Mouse (Mus musculus): ENCODE results near the gene Kcnt2.

Kcnt2 gene

DNA sequence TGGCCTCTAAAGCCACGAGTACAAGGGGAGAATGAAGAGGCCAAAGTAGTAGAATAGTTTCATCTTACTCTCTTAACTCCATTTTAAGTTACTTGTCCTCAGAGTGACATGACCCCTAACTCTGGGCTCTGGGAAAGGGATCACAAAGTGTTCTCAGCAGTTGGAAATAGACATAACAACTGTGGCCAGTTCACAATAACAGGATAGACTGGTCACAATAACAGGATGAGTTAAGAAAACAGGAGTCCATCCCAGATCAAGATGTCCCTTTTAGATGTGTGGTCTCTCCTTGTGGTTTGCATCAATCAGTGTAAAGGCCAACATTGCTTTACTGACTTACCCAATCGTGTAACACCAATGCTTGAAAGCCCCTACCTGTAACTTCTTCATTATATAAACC is 132.8 kb downstream of the Kcnt2 start:
- DNase-seq (ENCODE audit: low read depth, low spot score): no peak

DNA sequence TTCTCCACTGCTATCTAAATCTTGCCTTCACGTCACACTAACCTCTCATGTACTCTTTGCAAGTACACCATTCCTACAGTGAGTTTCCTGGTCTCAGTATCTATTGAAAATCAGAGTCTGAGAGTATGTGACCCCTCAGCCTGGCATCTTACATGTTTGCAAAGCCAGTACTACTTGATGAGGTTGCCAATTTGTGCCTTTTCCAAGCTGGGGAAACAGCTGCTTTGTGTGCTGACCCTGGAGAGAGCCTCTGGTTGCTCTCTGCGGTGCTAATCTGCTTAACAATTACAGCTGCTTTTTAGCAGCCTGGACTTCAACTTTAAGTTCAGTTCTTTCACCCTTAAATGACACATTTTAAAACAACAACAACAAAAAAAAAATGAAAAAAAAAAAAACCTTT is 133.6 kb downstream of the Kcnt2 start:
- DNase-seq (ENCODE audit: low read depth, low spot score): no peak

DNA sequence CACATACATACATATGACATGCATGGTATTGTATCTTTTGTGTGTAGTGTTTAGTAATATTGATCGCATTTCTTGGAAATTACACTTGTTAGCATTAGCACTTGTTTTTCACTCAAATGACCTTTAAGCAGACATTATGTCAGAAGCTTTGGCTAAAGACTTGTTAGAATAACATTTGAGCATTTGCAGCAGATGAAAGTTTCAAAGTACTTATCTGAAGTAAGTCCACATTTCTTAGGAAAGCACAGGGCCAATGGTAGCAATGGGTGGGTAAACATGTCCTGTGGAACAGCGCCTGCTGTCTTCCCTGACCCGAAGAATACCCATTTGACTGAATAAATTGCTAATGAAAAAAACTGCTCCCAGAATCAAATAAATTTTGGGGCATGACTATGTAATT is 135.1 kb downstream of the Kcnt2 start:
- DNase-seq (ENCODE audit: low read depth, low spot score): no peak

DNA sequence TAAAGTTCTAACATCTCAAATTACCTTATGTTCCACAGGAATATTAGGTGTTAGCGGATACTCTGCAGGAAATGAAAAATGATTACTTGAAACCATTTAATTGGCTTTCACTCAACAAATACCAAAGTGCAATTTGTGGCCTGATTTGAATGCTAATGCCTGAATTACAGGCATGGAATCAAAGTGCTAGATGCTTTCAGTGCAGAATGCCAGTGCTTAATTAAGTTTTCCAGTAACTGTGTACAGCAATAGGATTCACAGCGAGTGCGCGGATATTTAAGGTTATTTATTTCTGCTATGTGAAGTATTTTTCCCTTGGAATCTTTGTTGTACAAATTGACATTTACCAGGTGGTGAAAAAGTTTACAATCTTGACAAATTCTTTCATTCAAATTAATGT is 144.3 kb downstream of the Kcnt2 start:
- no peak for DNase-seq (ENCODE audit: low read depth, low spot score)

DNA sequence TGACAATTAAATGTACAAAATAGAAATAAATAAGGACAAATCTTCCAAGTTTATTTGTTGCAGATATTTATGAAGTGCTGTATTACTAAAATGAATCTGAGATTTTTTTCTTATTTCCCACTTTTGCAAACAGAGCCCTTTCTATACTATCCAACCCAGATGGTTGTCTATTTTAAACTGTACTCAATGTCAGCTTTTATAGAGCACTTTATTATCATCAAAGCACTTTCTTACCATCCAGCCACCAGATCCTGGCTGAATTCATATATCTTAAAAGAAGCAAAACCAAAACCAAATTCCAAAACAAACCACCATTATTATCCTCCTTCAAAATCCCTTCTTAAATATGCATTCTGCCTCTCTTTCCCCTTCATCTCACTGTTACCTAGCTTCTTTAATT is 151.8 kb downstream of the Kcnt2 start:
- no peak for DNase-seq (ENCODE audit: low read depth, low spot score)

DNA sequence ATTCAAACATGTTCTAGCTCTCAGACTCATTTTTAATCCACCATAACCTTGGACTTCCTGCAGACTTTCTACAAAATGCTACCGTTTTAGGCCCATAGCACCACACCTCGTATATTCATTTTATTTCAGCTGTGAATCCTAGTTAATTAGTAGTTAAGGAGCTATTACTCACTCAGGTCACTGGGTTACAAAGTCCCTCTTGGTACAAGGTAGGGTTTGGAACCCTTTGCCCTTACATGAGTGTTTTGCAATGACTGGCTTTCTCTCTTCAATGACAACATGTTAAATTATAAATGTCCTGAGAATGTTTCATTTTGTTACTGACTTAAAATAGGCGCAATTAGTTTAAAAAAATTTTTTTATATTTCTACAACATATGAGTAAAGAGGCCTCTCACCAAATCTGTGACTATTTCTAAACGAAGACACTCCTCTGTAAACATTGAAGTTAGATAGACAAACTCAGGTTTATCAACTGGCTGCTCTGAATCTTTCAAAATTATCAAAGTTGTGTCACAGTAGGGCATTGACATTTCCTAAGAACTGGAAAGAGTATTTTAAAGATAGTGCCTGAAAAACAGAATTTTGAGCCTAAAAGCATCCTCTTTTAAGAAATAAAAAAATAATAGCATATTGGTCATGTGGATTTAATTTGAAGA is 160.8 kb downstream of the Kcnt2 start:
- no peak for DNase-seq (ENCODE audit: low read depth, low spot score)

DNA sequence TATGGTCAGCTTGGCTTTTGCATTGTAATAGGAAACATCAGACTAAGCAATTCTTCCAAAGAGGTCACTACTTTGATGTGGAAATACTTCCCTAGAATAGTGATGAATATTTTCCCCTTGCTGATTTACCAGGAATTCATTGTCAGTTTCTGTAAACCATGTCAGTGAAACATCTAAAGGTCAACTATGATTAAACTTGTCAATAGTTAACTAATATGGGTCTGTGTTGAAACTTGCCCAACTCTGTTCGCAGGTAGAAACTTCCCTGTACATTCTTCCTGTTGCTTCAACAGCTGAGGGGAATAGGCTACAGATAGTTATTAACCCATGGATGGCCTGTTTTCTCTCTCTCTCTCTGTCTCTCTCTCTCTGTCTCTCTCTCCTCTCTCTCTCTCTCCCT is 169.8 kb downstream of the Kcnt2 start:
- DNase-seq (ENCODE audit: low read depth, low spot score): no peak

DNA sequence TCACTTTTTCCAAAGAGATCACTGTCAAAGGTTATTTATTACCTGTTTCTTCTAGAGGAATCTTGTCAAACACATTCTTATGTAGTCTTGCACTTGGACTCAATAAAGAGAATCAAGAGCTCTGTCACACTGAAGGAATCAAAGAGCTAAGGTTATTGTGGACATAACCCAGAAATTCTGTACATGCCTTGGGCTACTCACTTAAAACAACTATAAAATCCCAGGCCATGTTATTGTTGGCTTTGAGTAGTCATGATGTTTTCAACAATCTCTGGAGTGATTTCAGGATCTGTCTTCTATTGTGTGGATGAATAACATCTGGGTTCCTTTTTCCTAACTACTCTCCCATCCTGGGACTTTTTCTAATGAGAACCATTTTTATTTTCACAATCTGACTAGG is 177.0 kb downstream of the Kcnt2 start:
- no peak for DNase-seq (ENCODE audit: low read depth, low spot score)

DNA sequence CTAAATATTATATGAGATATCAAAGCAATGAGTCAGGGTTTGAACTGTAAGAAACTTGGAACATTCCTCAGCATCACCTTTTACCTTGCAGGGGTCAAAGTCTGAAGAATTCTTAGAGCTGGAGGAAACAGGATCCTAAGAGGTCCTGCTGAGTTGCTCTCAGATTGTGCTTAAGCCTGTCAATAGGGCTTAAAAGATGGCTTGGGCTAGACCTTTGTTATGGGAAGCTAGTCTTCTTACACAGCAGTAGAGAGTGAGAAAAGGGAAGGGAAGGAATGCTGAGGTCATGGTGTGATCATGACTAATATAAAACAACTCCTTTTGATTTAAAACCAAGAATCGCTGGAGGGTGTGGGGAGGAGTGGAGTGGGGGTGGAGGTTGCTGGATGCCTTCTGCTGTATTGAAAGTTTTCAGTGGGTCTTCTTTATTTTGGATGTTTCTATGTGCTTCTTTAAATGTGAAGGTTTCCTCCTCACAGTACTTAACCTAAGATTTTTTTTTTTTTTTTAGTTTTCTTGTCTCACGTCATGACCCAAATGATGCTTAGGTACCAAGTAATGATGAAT is 183.4 kb downstream of the Kcnt2 start:
- DNase-seq (ENCODE audit: low read depth, low spot score): peak; percentile 99

DNA sequence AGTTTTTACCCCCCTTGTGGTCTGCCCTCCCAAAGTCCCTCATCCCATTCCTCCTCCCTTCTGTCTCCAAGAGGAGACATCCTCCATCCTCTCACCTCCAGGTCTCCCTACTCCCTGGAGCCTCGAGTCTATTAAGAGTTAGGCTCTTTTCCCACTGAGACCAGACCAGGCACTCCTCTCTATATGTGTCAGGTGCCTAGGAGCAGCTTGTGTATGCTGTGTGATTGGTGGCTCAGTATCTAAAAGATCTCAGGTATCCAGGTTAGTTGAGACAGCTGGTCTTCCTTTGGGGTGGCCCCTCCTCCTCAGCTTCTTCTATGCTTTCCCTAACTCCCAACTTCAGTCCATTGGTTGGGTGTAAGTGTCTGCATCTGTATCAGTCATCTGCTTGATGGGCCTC is 186.1 kb downstream of the Kcnt2 start:
- no peak for DNase-seq (ENCODE audit: low read depth, low spot score)

DNA sequence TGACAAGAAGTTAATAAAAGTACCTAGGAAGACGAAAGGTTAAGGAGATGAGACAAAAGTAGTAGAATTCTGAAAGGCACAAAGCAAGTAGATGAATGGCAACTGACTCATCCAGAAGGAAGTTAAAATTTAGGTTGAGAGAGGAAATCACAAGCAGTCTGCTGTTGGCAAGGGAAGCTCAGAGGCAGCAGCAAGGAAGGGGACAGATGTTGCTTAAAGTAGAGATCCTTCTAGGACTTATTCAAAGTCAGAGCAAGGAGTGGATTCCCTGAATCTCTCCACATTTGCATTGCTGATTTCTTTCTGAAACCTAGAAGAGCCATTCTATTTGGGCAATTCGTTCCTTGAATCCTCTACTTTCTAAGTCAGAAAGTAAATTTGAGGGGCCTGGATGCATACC is 188.8 kb downstream of the Kcnt2 start:
- DNase-seq (ENCODE audit: low read depth, low spot score): peak; percentile 48

DNA sequence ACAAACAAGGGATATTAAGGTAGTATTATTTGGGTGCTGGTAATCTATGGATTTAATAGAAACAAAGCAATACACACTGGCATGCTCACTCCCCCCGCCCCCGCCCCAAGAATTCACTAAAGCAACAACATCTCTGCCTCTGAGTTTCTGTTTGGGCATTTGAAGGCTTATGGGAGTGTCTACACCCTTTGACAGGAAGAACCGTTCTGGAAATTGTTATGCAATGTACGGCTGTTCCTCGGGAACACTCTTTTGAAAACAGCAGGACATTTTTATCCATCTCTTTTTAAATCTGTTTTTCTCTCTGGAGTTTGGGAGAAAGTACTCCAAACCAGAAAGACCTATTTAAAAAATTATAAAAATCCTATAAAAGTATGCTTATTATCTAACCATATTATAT is 192.2 kb downstream of the Kcnt2 start:
- DNase-seq (ENCODE audit: low read depth, low spot score): no peak

DNA sequence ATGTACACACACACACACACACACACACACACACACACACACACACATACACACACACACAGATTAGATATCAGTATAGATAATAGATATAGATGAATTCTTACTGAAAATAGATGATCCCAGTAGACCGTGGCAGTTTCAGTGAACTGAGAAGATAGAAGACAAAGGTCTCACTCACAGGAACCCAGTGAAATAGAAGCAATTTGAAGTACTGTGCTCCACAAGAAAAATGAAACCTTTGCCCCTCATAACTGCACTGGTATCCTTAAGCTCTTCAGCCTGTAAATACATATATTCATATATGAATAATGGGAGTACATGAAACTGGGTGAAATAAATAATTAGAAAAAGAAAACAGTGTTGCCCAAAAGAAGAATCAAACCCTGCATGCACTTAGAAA is 197.9 kb downstream of the Kcnt2 start:
- no peak for DNase-seq (ENCODE audit: low read depth, low spot score)

DNA sequence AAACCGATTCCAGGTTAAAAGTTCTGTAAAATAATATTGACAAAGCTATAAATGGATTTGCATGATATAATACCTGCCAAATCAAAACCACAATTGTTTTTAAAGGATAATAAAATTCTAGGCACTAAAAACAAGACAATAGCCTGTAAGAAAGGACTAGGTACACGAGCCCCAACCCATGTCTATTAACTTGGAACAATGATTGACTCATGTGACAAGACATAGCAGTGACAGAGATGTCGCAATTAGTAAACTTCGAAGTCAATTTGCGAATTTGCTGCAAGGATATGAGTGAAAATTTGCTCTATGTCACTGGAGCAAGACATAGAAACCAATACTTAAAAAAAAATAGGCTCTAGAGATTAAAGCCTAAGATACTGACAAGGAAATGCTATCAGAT is 198.4 kb downstream of the Kcnt2 start:
- no peak for DNase-seq (ENCODE audit: low read depth, low spot score)

DNA sequence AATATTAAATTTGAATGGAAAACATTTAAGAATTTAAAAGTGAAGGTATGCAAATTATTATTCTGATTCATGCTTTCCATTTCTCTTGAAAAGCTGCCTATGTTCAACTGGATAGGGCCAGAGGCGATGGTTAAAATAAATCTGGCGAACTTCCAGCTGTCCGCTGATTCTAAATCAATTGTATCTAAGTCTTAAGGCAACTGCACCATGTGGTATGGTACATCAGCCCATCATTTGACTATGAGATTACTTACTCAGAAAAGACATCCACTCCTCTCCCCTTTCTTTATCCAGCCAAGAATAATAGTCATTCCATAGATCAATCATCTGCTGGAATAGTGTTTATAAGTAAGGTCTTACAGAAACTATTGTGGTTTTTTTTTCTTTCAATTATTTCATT is 205.5 kb downstream of the Kcnt2 start:
- DNase-seq (ENCODE audit: low read depth, low spot score): no peak

DNA sequence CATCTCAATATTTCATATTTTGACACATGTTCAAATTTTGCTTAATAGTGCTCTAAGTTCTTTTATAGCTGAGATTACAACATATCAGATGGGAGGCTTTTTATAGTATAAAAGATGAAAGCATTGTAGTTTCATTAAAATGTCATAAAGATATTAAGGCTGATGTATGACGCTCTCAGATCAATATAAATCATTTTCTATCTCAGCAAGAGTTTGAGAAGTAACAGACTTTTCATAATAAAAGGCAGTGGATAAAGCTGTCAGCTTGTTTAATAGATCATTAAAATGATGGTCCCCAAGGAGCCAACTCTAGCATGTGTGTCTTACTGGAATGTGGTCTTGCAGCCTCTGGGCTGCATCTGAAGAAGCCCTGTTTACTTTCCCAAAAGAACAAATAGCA is 206.0 kb downstream of the Kcnt2 start:
- DNase-seq (ENCODE audit: low read depth, low spot score): no peak

DNA sequence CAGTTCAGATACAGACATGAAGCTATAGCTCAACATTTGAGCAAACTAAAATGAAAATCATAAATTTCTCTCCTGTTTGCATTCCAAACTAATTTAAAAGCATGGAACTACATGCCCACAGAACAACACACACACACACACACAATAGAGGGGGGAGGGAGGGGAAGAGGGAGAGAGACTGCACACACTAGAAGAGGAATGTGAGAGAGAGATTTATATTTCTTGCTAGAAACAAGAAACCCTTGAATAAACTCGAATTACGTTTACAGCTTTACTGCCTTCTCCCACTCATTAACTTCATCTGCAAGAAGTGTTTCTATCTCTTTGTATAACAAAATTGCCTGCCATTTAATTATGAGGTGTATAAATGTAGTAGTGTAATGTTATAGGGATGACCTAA is 209.9 kb downstream of the Kcnt2 start:
- DNase-seq (ENCODE audit: low read depth, low spot score): no peak

DNA sequence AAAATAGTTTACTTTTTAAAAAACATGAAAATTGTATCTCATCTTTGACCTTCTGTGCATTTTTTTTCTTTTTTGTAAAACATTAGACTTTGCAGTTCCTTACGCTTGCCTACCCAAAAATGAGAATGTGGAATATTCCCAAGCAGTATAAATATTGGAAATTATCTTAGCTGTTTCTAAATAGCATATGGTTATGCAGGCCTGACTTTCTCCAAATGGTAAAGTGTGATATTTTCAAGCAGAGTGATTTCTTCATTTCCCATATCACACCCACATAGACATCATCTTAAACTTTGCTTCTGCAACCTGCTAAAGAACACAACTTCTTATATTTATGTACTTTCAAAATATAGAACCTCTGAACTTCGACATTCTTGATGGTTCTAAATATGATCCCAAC is 210.9 kb downstream of the Kcnt2 start:
- DNase-seq (ENCODE audit: low read depth, low spot score): no peak

DNA sequence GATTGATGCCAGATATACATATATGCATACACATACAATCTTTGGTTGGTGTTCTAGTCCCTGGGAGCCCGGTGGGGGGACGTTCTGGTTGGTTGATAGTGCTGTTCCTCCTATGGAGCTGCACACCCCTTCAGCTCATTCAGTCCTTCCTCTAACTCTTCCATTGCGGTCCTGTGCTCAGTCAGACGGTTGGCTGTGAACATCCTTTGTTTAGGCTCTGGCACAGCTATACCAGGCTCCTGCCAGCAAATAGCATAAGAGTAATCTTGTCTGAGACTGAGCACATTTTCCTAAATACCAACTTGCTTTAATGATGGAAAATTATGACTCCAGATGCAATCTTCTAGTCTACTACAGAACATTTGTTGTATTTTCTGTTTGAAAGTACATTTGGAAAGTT is 222.4 kb downstream of the Kcnt2 start:
- no peak for DNase-seq (ENCODE audit: low read depth, low spot score)

DNA sequence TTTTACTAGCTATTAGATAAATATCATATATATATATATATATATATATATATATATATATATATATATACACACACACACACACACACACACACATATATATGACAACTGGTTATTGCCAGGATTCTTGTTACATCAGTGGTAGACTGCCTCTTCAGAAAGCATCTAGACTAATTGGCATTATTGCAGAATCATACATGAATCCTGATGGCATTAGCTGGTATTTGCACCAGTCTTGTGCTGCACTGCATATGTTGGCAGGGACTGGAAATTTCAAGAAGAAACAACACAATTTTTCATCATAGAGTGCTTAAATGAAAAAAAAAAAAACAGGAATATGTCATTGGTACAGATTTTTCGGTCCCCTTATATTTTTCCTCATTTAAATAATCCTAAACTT is 223.6 kb downstream of the Kcnt2 start:
- no peak for DNase-seq (ENCODE audit: low read depth, low spot score)

DNA sequence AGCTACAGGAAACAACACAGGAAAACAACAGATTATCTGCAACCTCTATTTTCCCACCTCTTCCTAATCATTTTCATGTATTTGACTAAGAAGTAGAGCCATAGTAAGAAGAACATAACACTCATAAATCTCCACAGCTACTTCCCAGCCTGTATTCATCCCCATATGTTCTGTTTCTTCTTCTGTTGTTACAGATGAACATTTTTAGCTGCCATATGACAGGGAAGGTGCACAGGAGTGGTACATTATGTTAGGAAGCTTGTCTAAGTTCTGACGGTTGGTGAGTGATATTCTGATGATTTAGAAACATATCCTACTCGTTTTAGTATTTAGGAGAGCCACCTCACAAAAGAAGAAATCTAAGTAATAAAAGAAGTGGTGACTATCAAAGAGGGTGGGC is 231.0 kb downstream of the Kcnt2 start:
- no peak for DNase-seq (ENCODE audit: low read depth, low spot score)

DNA sequence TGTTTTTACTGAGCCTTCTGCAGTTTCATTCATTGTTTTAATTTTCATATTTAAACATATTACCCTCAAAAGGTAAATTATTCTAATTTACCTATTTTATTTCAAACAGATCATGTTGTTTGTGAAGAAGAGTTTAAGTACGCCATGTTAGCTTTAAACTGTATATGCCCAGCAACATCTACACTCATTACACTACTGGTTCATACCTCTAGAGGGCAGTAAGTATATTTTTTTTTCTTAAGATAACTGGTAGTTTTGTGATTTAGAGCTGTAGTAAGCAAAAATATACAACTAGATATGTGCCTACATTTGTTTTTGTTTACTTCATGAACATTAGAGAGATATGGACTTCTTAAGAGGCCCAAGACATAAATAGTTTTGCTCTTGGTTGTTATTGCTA is 238.1 kb downstream of the Kcnt2 start:
- peak; percentile 46 for DNase-seq (ENCODE audit: low read depth, low spot score)

DNA sequence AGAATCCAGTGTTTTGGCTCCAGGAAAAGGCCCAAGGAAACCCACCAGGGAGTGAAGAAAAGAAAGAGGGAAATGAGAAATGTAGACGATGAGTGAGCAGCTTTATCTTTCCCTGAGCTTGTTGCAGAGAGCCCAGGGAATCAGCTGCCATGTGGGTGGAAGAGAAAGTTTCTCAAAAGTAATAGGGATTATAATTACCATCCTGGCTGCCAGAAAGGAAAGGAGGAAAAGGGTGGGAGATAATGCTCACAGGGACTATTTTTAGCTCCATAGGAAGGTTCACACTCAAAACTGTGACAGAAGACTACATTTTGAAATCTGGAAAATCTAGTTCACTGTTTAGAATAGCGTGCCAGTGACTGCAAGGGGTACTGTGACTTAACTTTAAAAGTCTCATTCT is 243.9 kb downstream of the Kcnt2 start:
- no peak for DNase-seq (ENCODE audit: low read depth, low spot score)

DNA sequence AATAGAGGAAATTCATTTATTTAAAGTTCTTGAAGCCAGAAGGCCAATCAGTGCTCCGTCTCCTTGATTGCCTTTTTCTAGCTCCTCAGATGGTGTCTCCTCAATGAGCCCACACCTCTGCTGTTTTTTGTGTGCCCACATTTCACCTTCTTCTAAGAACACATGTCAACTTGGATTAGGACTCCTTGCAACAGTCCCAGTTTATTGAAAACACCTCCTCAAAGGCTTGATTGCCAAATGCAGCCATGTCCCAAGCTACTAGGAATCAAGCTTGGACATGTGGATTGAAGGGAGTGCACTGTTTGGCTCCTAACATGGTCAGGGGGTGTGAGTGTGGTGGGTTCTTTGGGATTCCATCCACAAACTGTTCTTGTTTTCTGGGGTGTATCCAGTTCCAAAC is 245.4 kb downstream of the Kcnt2 start:
- DNase-seq (ENCODE audit: low read depth, low spot score): no peak

All from ES-CJ7 (cell line).